In genomic region chr12:31299126-31299525, GRCm38 (mm10) we compare ENCODE assay signal across 19 mouse cellular contexts. TPM values are rescaled to one million over a fixed set of nuclear protein-coding genes. Genes with fewer than 3 reads are reported as not detected.
"Had no signal": no experiment of that assay in that cellular context is flagged by ENCODE, and none has a peak within 500 bp of the region (broad histone marks: within the 10 kb centered on the region; RNA-seq: fewer than 3 reads in every experiment).

No protein-coding gene starts in this region.

- H3K27me3 ChIP-seq: limb, embryonic 12.5 days; liver, embryonic 13.5 days; lung, embryonic 15.5 days; midbrain, embryonic 13.5 days; stomach, embryonic 15.5 days had no signal

- H3K4me3 ChIP-seq: layer of hippocampus, adult 2 months; limb, embryonic 12.5 days; liver, embryonic 13.5 days; lung, embryonic 15.5 days; midbrain, embryonic 13.5 days; stomach, embryonic 15.5 days had no signal

- H3K36me3 ChIP-seq: liver, embryonic 13.5 days; midbrain, embryonic 13.5 days had no signal

- H3K4me1 ChIP-seq: midbrain, embryonic 13.5 days had no signal

- H3K27ac ChIP-seq: layer of hippocampus, adult 2 months; limb, embryonic 12.5 days; liver, embryonic 13.5 days; lung, embryonic 15.5 days; midbrain, embryonic 13.5 days; stomach, embryonic 15.5 days had no signal

- H3K4me2 ChIP-seq: limb, embryonic 12.5 days; liver, embryonic 13.5 days; lung, embryonic 15.5 days; midbrain, embryonic 13.5 days; stomach, embryonic 15.5 days had no signal

- ATAC-seq: liver, postnatal 0 days; midbrain, embryonic 13.5 days had no signal

- H3K9me3 ChIP-seq: limb, embryonic 12.5 days; liver, embryonic 13.5 days; lung, embryonic 15.5 days; midbrain, embryonic 13.5 days; stomach, embryonic 15.5 days had no signal

- H3K9ac ChIP-seq: limb, embryonic 12.5 days; liver, embryonic 13.5 days; liver, postnatal 0 days; lung, embryonic 15.5 days; midbrain, embryonic 13.5 days; stomach, embryonic 15.5 days had no signal

- DNase-seq: liver; liver, embryonic 13.5 days; liver, postnatal 0 days; right cerebral cortex, postnatal 14 days; thymus, adult 2 months; thymus, postnatal 25 days had no signal

RNA-seq across cellular contexts. Expression of gene Gm6993, which starts 58.6 kb away (rescaled TPM):
- total RNA-seq: layer of hippocampus, adult 2 months; layer of hippocampus, postnatal 10 days; left cerebral cortex, postnatal 36 days; megakaryocyte progenitor cell, adult 5-6 weeks; midbrain, postnatal 0 days had no signal
- polyA plus RNA-seq: limb, embryonic 12.5 days; liver, embryonic 13.5 days; liver, postnatal 0 days; lung, embryonic 15.5 days; midbrain, embryonic 13.5 days; midbrain, postnatal 0 days; neural tube, embryonic 14.5 days; spleen, adult 2 months; stomach, embryonic 15.5 days; testis, adult 2 months; thymus, adult 2 months; urinary bladder, adult 2 months had no signal
